Comparison of ENCODE assay signal across 28 mouse cellular contexts in genomic region chr16:85505108-85505507, GRCm38 (mm10). TPM values are rescaled to one million over a fixed set of nuclear protein-coding genes. Genes with fewer than 3 reads are reported as not detected.
DNase-seq lines count a peak whose midpoint lies in the region; ATAC-seq and TF ChIP-seq lines count a peak whose summit lies in the region.
"Had no signal": no experiment of that assay in that cellular context is flagged by ENCODE, and none has a peak within 500 bp of the region (broad histone marks: within the 10 kb centered on the region; RNA-seq: fewer than 3 reads in every experiment).

No protein-coding gene starts in this region.

- H3K4me1 ChIP-seq in hindbrain, embryonic 10.5 days (replicated peaks): peaks cover 12% of the 10 kb centered on the region
- no peaks in the 10 kb centered on the region for H3K4me1 ChIP-seq in hindbrain, postnatal 0 days (ENCODE audit: insufficient read depth, low read length)
- H3K4me1 ChIP-seq: embryonic facial prominence, embryonic 10.5 days; hindbrain, embryonic 15.5 days; limb, embryonic 13.5 days; liver, embryonic 12.5 days had no signal

- H3K9ac ChIP-seq in hindbrain, postnatal 0 days (replicated peaks; ENCODE audit: low read length): no peak overlapping the region
- H3K9ac ChIP-seq: hindbrain, embryonic 15.5 days; limb, embryonic 13.5 days; liver, embryonic 12.5 days had no signal

- no peaks in the 10 kb centered on the region for H3K27me3 ChIP-seq in hindbrain, embryonic 10.5 days (ENCODE audit: insufficient read depth, poor library complexity, severe bottlenecking)
- H3K27me3 ChIP-seq in hindbrain, postnatal 0 days (ENCODE audit: insufficient read depth, low read length): no peaks in the 10 kb centered on the region
- H3K27me3 ChIP-seq: CH12.LX; hindbrain, embryonic 15.5 days; limb, embryonic 13.5 days; liver, embryonic 12.5 days had no signal

- 38% methylated on average over 3 of the region's 3 CpGs for WGBS in hindbrain, embryonic 10.5 days
- WGBS in hindbrain, postnatal 0 days: 28% methylated on average over 3 of the region's 3 CpGs

- peak; percentile 16 for DNase-seq in hindbrain, embryonic 10.5 days (ENCODE audit: low spot score)
- DNase-seq in hindbrain, postnatal 0 days (ENCODE audit: low spot score): no peak
- DNase-seq in retina, embryonic 14.5 days (ENCODE audit: low spot score): peak; percentile 49
- DNase-seq in retina, postnatal 1 day: no peak
- DNase-seq in forelimb bud, embryonic 11.5 days (ENCODE audit: low read depth, low spot score): peak; percentile 23
- no peak for DNase-seq in frontal cortex, adult 2 months (ENCODE audit: extremely low spot score in 1 of 2, low spot score in 1 of 2)
- DNase-seq in adrenal gland, postnatal 4 days (ENCODE audit: low spot score in 2 of 2): no peak
- DNase-seq: adrenal gland, adult 2 months; cerebellum, adult 18-20 months; cerebellum, postnatal 14 days; gastrocnemius, postnatal 14 days; heart, adult 11 months; kidney, adult 11 months; kidney, postnatal 4 days; lung, adult 18-20 months; lung, postnatal 10 days; right cerebral cortex, postnatal 14 days had no signal

- H3K4me3 ChIP-seq in hindbrain, embryonic 10.5 days: no peak overlapping the region
- no peak overlapping the region for H3K4me3 ChIP-seq in hindbrain, postnatal 0 days (ENCODE audit: low read length)
- H3K4me3 ChIP-seq: embryonic facial prominence, embryonic 10.5 days; hindbrain, embryonic 15.5 days; limb, embryonic 13.5 days; liver, embryonic 12.5 days had no signal

- no peak for TF ChIP-seq CTCF in hindbrain, postnatal 0 days (IDR thresholded peaks at IDR 0.05; ENCODE audit: low read depth)

- ATAC-seq in hindbrain, postnatal 0 days: no peak
- ATAC-seq: liver, embryonic 12.5 days; Patski had no signal

- no peak overlapping the region for H3K4me2 ChIP-seq in hindbrain, postnatal 0 days (ENCODE audit: low read depth, low read length)
- H3K4me2 ChIP-seq: heart, embryonic 11.5 days; hindbrain, embryonic 15.5 days; limb, embryonic 13.5 days; liver, embryonic 12.5 days; midbrain, embryonic 11.5 days had no signal

- H3K27ac ChIP-seq in hindbrain, embryonic 10.5 days: no peak overlapping the region
- H3K27ac ChIP-seq in hindbrain, postnatal 0 days: no peak overlapping the region
- H3K27ac ChIP-seq: embryonic facial prominence, embryonic 10.5 days; hindbrain, embryonic 15.5 days; limb, embryonic 13.5 days; liver, embryonic 12.5 days; stomach, postnatal 0 days had no signal

- no peaks in the 10 kb centered on the region for H3K36me3 ChIP-seq in hindbrain, embryonic 10.5 days
- H3K36me3 ChIP-seq in hindbrain, postnatal 0 days (ENCODE audit: insufficient read depth, low read length): no peaks in the 10 kb centered on the region
- H3K36me3 ChIP-seq: embryonic facial prominence, embryonic 10.5 days; G1E; hindbrain, embryonic 15.5 days; limb, embryonic 13.5 days; liver, embryonic 12.5 days had no signal

- H3K9me3 ChIP-seq in hindbrain, embryonic 10.5 days: no peaks in the 10 kb centered on the region
- H3K9me3 ChIP-seq in hindbrain, postnatal 0 days (ENCODE audit: low read length): no peaks in the 10 kb centered on the region
- H3K9me3 ChIP-seq: embryonic facial prominence, embryonic 10.5 days; hindbrain, embryonic 15.5 days; limb, embryonic 13.5 days; liver, embryonic 12.5 days had no signal

RNA-seq across cellular contexts. Expression of gene Cyyr1, which starts 48.1 kb away (rescaled TPM):
- 3.0 and 4.8 TPM in 2 replicates for polyA plus RNA-seq in hindbrain, embryonic 10.5 days (2016; fragmentation: Nextera tagmentation; extraction: Ambion mirVana)
- 1.5 and 2.5 TPM in 2 replicates for total RNA-seq in hindbrain, postnatal 0 days (2014; rRNA removed)
- polyA plus RNA-seq in hindbrain, postnatal 0 days (2015; fragmentation: Nextera tagmentation; extraction: Ambion mirVana): 2.0 and 2.2 TPM in 2 replicates
- polyA plus RNA-seq in frontal cortex, adult 2 months (2012; rRNA removed): 4.4 and 5.4 TPM in 2 replicates
- total RNA-seq in adrenal gland, postnatal 4 days (2021): 10 to 100 TPM; 14.1 to 15.0 TPM
- total RNA-seq: CH12.LX; monocyte, adult 5-6 weeks had no signal
- polyA plus RNA-seq: G1E, Patski had no signal

Comparison
In these comparisons a context has a peak if more than half of its experiments do, and no peak if none do; other contexts are left out.
1. DNase-seq: peak in hindbrain, embryonic 10.5 days (single experiment), retina, embryonic 14.5 days (single experiment) and forelimb bud, embryonic 11.5 days (single experiment); none in hindbrain, postnatal 0 days (single experiment), retina, postnatal 1 day (single experiment), frontal cortex, adult 2 months (0 of 2) and adrenal gland, postnatal 4 days (0 of 2).